Mouse (Mus musculus): ENCODE measurements around the gene Ccnb1. TPM values are rescaled to one million over a fixed set of nuclear protein-coding genes. Genes with fewer than 3 reads are reported as not detected.
"Not testable (repeated sequence)": the region's sequence is repeated elsewhere in the genome, so short reads cannot be mapped to it uniquely, and the experiment has no call there.

Gene Ccnb1
- polyA plus RNA-seq, 1 experiment from 2014 or later, result 163 TPM

DNA sequence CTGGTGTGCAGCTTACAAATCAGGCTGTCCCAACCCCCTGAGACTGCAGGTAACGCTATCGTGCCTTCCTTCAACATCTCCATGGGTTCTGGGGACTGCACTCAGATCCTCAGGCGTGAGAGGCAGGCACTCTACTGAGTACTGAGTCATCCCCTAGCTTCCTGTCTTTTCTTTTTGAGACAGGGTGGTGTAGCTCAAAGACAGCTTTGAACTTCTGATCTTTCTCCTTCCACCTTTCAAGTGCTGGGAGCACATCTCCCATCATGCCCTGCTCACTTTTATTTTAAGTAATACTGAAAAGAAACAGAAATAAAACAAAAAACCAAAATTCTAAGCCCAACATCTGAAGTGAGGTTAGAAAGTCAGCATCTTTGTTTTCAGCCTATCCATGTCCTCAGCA is 19.4 kb upstream of the Ccnb1 start:
- no peaks in the 10 kb centered on the region for H3K4me1 ChIP-seq
- no peak overlapping the region for H3K4me2 ChIP-seq
- H3K36me3 ChIP-seq, result peaks cover 77% of the 10 kb centered on the region
- H3K4me3 ChIP-seq, result no peak overlapping the region
- no peak for ATAC-seq (ENCODE audit: insufficient number of reproducible peaks, low FRiP score, low TSS enrichment, low read depth)
- no peak overlapping the region for H3K9ac ChIP-seq
- no peaks in the 10 kb centered on the region for H3K27me3 ChIP-seq
- H3K27ac ChIP-seq, result no peak overlapping the region
- no peaks in the 10 kb centered on the region for H3K9me3 ChIP-seq
- WGBS, result 97% methylated on average over 3 of the region's 3 CpGs

DNA sequence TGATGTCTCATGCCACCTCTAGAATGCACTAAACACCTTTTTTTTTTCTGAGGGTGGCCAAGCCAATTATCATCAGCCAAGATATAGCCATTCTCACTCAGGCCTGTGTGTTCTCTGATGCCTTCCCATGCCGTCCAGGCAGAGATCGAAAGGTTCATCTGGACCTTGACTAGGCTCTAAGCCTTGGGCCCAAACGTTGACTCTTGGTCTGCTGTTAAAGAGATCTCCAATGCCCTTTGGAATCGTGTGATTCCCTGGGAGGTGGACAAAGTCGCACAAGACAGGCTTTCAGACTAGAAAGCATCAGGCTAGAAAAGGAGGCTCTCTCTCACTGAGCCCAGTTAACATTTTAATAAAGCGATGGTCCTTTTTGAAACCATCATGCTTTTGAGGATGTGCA is 10.8 kb upstream of the Ccnb1 start:
- Histone ChIP-seq H3K36me3 (peaks cover 19% of the 10 kb centered on the region), H3K9ac (no peak overlapping the region), H3K4me2 (no peak overlapping the region), H3K4me1 (no peaks in the 10 kb centered on the region), H3K9me3 (no peaks in the 10 kb centered on the region), H3K27ac (no peak overlapping the region), H3K27me3 (no peaks in the 10 kb centered on the region), H3K4me3 (no peak overlapping the region)
- no peak for ATAC-seq (ENCODE audit: insufficient number of reproducible peaks, low FRiP score, low TSS enrichment, low read depth)
- 91% methylated on average over 6 of the region's 6 CpGs for WGBS

DNA sequence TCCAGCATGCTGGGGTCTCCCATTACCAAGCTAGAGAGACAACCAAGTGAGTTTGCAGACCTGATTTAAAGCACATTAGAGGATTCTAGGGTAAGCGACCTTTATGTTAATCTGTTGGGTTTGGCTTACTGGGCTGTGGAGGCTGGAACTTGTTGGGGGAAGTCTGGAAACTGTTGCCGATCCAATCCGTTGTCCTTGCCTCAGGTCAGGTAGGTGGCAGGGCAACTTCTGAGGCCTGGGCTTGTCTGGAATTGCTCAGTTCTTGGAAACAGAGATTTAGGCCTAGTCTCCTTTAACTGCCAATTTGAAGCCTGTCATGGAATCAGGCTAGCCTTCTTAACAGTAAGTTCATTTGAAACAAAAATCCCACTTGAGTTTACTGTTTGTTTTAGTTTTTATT is 2.7 kb upstream of the Ccnb1 start:
- 68% methylated on average over 3 of the region's 3 CpGs for WGBS
- no peak overlapping the region for H3K4me3 ChIP-seq

DNA sequence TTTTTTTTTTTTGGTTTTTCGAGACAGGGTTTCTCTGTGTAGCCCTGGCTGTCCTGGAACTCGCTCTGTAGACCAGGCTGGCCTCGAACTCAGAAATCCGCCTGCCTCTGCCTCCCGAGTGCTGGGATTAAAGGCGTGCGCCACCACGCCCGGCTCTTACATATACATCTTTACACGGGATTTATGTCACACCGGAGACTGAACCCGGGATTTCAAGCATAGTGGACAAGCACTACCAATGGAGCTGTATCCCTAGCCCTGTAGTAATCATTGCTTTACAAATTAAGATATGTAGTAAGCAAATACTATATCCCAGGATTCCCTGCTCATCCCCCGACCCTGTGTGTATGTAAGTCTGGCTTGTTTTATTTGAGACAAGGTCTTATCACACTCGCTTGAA is 1.7 kb upstream of the Ccnb1 start:
- not testable (repeated sequence) for ATAC-seq (ENCODE audit: insufficient number of reproducible peaks, low FRiP score, low TSS enrichment, low read depth); H3K9me3 ChIP-seq; H3K36me3 ChIP-seq; H3K4me2 ChIP-seq; H3K27ac ChIP-seq; H3K4me3 ChIP-seq; H3K27me3 ChIP-seq; H3K9ac ChIP-seq
- peaks cover 16% of the 10 kb centered on the region for H3K4me1 ChIP-seq
- WGBS, result 92% methylated on average over 12 of the region's 14 CpGs

More for the DNA sequence above, 2.7 kb upstream of the Ccnb1 start:
- H3K9me3 ChIP-seq, result no peaks in the 10 kb centered on the region
- no peaks in the 10 kb centered on the region for H3K27me3 ChIP-seq
- no peak overlapping the region for H3K9ac ChIP-seq
- no peak overlapping the region for H3K4me2 ChIP-seq
- ATAC-seq (ENCODE audit: insufficient number of reproducible peaks, low FRiP score, low TSS enrichment, low read depth), result no peak
- H3K4me1 ChIP-seq, result peaks cover 11% of the 10 kb centered on the region
- no peaks in the 10 kb centered on the region for H3K36me3 ChIP-seq
- H3K27ac ChIP-seq, result no peak overlapping the region

DNA sequence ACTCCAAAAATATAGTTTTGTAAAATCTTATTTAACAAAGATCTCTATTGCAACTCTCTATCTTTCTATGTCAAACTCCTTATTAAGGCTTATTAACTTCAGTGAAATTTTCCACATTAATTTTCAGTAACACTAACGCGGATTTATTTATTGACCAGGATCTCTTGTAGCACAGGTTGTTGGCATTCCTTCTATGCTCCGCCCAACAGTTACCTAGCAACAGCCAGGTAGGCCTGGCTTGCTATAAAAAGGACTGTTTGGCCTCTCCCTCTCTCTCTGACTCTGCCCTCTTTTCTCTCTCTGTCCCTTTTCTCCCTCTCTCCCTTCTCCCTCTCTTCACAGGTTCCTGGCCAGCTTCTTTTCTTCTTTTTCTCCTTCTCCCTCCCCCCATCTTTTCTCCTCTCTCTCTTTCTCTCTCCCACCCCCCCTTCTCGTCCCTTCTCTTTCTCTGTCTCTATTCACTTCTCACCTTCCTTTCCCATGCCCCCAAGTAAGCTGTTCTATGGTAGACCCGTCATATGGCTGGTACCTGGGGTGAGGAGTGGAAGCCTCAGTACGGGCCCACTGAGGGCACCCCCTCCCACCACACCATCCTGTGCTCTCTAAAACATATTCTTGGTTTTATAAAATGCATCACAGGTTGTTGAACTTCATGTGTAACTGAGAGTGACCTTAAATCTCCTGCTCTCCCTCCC is 1.1 kb upstream of the Ccnb1 start:
- 66% methylated on average over 6 of the region's 6 CpGs for WGBS
- Histone ChIP-seq H3K4me1 (peaks cover 16% of the 10 kb centered on the region), H3K36me3 (no peaks in the 10 kb centered on the region), H3K27me3 (no peaks in the 10 kb centered on the region), H3K9me3 (no peaks in the 10 kb centered on the region), H3K9ac (no peak overlapping the region), H3K4me2 (no peak overlapping the region), H3K27ac (no peak overlapping the region), H3K4me3 (no peak overlapping the region)
- ATAC-seq (ENCODE audit: insufficient number of reproducible peaks, low FRiP score, low TSS enrichment, low read depth), result no peak

DNA sequence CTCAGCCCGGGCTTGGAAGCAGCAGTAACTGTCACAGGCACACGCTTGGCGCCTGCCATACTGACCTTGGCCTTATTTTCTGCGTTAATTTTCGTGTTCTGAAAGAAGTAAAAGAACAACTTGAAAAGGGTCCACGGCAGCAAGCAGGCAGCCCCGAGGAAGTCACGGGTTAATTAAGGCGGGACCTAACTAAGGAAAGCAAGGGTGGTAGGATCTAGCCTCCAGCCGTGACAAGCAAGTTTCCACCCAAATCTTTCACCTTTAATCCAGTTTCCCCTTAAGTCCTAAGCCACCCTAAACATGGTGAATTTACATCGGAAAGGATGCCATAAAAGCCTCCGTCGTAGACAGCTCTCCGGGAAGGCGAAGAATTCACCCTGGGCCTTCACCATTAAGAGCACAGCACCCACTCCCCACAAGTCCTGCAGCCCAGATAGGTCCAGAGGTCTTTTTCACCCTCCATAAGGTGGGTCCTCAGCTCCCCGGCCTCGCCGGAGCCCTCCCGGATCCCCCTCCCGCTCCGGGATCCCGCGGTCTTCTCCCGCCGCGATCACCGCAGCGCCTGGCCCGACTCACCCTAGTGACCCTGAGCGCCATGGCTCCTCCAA is 460 bp downstream of the Ccnb1 start:
- ATAC-seq (ENCODE audit: insufficient number of reproducible peaks, low FRiP score, low TSS enrichment, low read depth), result 0 out of 2 replicates have a peak, but pooled peaks have one; percentile 3
- WGBS, result under 1% methylated on average over 30 of the region's 30 CpGs
- peak overlapping the region; percentile 72 for H3K9ac ChIP-seq
- H3K36me3 ChIP-seq, result peaks cover 10% of the 10 kb centered on the region; the same call in 1 of the 2 replicates
- H3K4me2 ChIP-seq, result peak overlapping the region; percentile 91
- H3K4me1 ChIP-seq, result peaks cover 16% of the 10 kb centered on the region
- H3K27me3 ChIP-seq, result no peaks in the 10 kb centered on the region
- H3K27ac ChIP-seq, result peak overlapping the region; percentile 50; the same call in 1 of the 2 replicates
- peak overlapping the region; percentile 73 for H3K4me3 ChIP-seq
- no peaks in the 10 kb centered on the region for H3K9me3 ChIP-seq

DNA sequence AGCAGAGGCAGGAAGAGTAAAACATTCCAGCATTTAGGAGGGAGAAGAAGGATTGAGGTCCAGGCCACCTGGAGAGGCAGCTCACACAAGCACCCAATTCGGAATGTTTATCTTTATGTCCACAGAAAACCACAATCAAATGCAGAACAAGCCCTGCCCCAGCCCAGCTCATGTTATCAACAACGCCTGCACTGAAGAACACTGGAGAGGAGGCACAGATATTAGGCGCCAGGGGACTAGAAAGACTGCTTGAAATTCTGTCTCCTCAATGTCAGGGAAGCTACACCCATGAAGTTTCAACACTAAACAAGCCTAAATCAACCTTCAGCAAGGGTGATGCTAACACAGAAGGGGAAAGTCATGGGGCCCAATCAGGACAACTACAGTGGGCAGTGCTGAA is 8.9 kb downstream of the Ccnb1 start:
- Histone ChIP-seq H3K9me3 (no peaks in the 10 kb centered on the region), H3K4me2 (no peak overlapping the region), H3K27me3 (no peaks in the 10 kb centered on the region), H3K36me3 (peaks cover 21% of the 10 kb centered on the region), H3K27ac (no peak overlapping the region), H3K9ac (no peak overlapping the region), H3K4me1 (peaks cover 18% of the 10 kb centered on the region), H3K4me3 (no peak overlapping the region)
- ATAC-seq (ENCODE audit: insufficient number of reproducible peaks, low FRiP score, low TSS enrichment, low read depth), result no peak
- 79% methylated on average over 3 of the region's 3 CpGs for WGBS

DNA sequence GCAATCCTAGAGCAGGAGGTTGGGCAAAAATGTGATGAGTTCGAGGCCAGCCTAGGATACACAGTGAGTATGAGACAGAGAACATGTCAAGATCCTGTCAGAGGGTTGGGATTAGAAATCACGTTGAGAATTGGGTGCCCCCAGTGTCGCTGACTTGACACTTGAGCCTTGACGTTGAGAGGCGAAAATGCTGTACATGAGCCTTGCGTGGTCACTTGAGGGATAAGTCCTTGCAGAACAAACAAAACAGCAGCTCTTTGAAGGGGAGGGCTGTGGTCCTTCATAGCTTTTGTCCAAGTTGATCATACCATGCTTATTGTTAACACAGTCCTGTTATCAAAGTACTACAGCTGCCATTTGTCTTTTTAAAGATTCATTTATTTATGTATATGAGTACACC is 9.7 kb downstream of the Ccnb1 start:
- ATAC-seq (ENCODE audit: insufficient number of reproducible peaks, low FRiP score, low TSS enrichment, low read depth), result no peak
- Histone ChIP-seq H3K4me1 (peaks cover 18% of the 10 kb centered on the region), H3K36me3 (peaks cover 22% of the 10 kb centered on the region), H3K4me3 (no peak overlapping the region), H3K9ac (no peak overlapping the region), H3K27ac (0 out of 2 replicates have a peak overlapping the region, but pooled peaks have one; percentile 43), H3K4me2 (no peak overlapping the region; the same call in 1 of the 2 replicates), H3K27me3 (no peaks in the 10 kb centered on the region), H3K9me3 (no peaks in the 10 kb centered on the region)
- 65% methylated on average over 6 of the region's 6 CpGs for WGBS

DNA sequence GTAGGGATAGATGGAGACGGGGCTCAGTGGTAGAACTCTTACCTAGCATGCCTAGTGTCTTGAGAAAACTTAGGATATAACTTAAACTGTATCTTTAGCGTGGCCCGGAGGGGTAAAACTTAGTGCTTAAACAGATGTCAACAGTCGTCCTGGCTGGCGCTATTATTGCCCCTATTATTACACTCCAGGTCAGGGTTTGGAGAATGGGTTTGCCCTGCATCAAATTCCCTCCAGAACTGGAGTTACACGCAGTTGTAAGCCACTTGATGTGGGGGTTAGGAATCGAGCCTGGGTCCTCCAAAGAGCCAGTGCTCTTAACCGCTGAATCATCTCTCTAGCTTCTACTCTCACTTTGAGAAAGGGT is 10.3 kb downstream of the Ccnb1 start:
- peak overlapping the region; percentile 43; the same call in 1 of the 2 replicates for H3K27ac ChIP-seq
- H3K9me3 ChIP-seq, result no peaks in the 10 kb centered on the region
- WGBS, result 8% methylated on average over 8 of the region's 8 CpGs
- no peaks in the 10 kb centered on the region for H3K27me3 ChIP-seq
- H3K4me3 ChIP-seq, result peak overlapping the region; percentile 58
- H3K4me2 ChIP-seq, result peak overlapping the region; percentile 80
- peaks cover 23% of the 10 kb centered on the region for H3K36me3 ChIP-seq
- H3K4me1 ChIP-seq, result peaks cover 18% of the 10 kb centered on the region
- ATAC-seq (ENCODE audit: insufficient number of reproducible peaks, low FRiP score, low TSS enrichment, low read depth), result no peak
- peak overlapping the region; percentile 65 for H3K9ac ChIP-seq

DNA sequence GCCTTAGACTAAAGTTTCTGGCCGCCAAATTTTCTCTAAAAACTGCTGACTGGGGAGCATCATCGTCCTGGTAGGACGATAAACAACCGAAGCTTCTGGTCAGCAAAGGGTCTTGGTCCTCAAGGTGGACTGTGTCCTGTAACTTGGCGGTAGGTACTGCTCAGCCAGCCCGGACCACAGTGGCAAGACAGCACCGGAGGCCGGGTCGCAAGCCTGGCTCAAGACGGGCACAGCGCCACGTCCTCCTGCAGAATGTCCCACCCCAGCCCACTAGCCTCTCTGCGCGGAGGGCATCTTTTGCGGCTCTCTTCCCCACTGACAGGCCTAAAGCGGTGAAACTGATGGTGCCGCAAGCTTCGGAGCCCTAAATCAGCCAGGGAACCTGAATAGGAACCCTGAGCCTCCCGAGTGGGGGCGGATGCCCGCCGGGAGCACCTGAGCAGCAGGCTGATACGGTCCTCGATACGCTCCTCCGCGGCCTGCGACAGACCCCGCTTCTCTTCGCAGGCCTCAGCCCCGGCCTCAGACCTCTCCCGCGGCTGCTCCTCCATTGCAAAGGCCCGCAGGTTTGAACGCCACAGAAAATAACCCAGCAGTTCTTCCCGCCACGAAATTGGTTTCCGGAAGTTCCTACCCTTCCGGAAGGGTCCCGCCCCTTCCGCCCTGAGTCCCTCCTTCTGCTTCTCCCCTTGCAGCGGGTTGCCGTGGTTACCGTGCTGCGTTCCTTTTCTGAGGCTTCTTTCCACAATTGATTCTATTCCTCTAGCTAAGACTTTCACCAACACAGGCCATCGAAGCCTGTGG is 10.9 kb downstream of the Ccnb1 start, which contains the start of gene Cenph:
TSS of gene Cenph (minus strand) at position 648 of the 804 bp plus-strand sequence.
- Histone ChIP-seq H3K9me3 (no peaks in the 10 kb centered on the region), H3K9ac (peak within 1 kb of the TSS; percentile 65), H3K36me3 (peaks cover 26% of the 10 kb centered on the region), H3K27ac (peak within 1 kb of the TSS; percentile 43; the same call in 1 of the 2 replicates), H3K4me2 (peak within 1 kb of the TSS; percentile 80), H3K4me3 (peak within 1 kb of the TSS; percentile 58), H3K27me3 (no peaks in the 10 kb centered on the region), H3K4me1 (peaks cover 18% of the 10 kb centered on the region)
- ATAC-seq (ENCODE audit: insufficient number of reproducible peaks, low FRiP score, low TSS enrichment, low read depth), result peak; percentile 89
- WGBS, result under 1% methylated on average over 46 of the region's 46 CpGs

DNA sequence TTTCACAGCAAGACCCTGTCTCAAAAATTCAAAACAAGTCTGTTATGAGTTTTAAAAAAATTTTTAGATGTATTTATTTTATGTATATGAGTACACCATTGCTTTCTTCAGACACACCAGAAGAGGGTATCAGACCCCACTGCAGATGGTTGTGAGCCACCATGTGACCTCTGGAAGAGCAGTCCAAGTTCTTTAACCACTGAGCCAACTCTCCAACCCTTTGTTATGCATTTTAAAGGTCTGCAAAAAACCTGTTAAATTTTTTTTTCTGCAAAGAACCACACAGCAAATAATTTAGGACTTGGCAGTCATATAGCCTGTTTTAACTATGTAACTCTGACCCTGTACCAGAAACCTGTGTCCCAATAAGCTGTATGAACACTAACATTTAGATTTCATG is 11.7 kb downstream of the Ccnb1 start:
- Histone ChIP-seq H3K36me3 (peaks cover 29% of the 10 kb centered on the region), H3K4me1 (peaks cover 18% of the 10 kb centered on the region), H3K4me3 (peak overlapping the region; percentile 58), H3K9ac (no peak overlapping the region), H3K27me3 (no peaks in the 10 kb centered on the region), H3K9me3 (no peaks in the 10 kb centered on the region), H3K4me2 (peak overlapping the region; percentile 80), H3K27ac (no peak overlapping the region)
- ATAC-seq (ENCODE audit: insufficient number of reproducible peaks, low FRiP score, low TSS enrichment, low read depth), result no peak

DNA sequence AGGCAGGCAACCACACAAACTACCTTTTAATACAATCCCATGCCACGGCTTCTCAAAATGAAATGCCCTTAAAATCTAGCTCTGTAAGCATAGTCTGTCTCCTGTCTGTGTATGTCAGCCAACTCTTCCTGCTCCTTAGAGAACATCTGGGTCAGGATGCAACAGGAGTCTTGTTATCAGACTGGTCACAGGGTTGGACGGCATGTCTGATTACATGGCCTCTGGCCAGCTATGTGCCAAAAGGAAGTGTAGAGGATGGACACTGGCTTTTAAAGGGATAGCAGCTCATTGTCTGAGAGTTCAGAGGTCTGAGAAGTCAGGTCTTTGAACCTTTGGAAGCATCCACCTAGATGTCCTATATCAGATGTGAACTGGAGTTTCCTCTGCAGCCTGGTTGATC is 31.0 kb downstream of the Ccnb1 start:
- Histone ChIP-seq H3K4me2 (no peak overlapping the region), H3K4me1 (no peaks in the 10 kb centered on the region), H3K27ac (no peak overlapping the region), H3K9me3 (no peaks in the 10 kb centered on the region), H3K36me3 (peaks cover 10% of the 10 kb centered on the region), H3K4me3 (no peak overlapping the region), H3K27me3 (no peaks in the 10 kb centered on the region), H3K9ac (no peak overlapping the region)
- 89% methylated on average over 2 of the region's 2 CpGs for WGBS
- ATAC-seq (ENCODE audit: insufficient number of reproducible peaks, low FRiP score, low TSS enrichment, low read depth), result no peak
